8 mouse cellular contexts compared by ENCODE assay signal in the genomic region with DNA sequence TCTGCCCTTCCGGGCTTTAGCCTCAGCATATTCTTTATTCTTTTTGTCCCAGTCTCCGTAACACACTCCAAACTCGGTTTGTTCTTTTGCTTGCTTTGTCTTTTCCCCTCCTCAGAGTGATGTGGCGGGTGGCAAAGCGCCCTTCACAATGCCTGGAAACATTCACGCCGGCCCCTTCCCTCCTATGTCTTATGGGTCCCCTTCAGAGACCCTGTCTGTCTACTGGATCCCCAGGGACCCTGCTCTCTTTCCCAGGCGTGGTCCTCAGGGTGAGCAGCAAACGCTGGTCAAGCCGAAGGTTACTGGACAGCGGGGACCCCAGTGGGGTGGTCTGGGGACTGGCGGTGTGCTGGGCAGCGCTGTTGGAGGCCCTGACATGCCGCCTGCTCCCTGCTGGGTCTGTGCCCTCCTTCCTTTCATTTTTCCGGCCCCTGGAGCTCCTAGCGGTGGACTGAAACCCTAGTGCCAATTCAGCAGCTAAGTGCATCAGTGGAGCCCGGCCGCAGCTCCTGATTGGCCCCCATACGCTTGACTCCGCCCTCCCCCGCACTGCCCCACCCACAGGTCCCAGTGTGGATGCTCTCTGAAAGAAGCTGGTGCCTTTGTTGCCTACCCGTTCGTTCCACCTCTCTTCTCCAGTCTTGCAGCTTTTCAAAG. TPM values are rescaled to one million over a fixed set of nuclear protein-coding genes. Genes with fewer than 3 reads are reported as not detected.
DNase-seq lines count a peak whose midpoint lies in the region; ATAC-seq and TF ChIP-seq lines count a peak whose summit lies in the region.

No protein-coding gene starts in this region.

- peak overlapping the region; percentile 33 for H3K4me3 ChIP-seq in embryonic facial prominence, embryonic 12.5 days
- H3K4me3 ChIP-seq in heart, embryonic 12.5 days, result peak overlapping the region; percentile 39
- peak overlapping the region; percentile 38 for H3K4me3 ChIP-seq in kidney, embryonic 15.5 days (replicated peaks)
- H3K4me3 ChIP-seq in limb, embryonic 12.5 days (replicated peaks), result peak overlapping the region; percentile 38
- H3K4me3 ChIP-seq in midbrain, postnatal 0 days (ENCODE audit: low read depth, low read length), result peak overlapping the region; percentile 39
- H3K4me3 ChIP-seq in testis, adult 2 months (ENCODE audit: control insufficient read depth, low read depth, low read length), result peak overlapping the region; percentile 25; the same call in 1 of the 2 replicates

- peak; percentile 59 for ATAC-seq in embryonic facial prominence, embryonic 12.5 days (ENCODE audit: insufficient number of reproducible peaks, insufficient read depth, low FRiP score, low TSS enrichment)
- peak; percentile 63; the same call in 1 of the 2 replicates for ATAC-seq in heart, embryonic 12.5 days (ENCODE audit: insufficient number of reproducible peaks, low FRiP score)
- ATAC-seq in kidney, embryonic 15.5 days (replicated peaks; ENCODE audit: low FRiP score), result peak; percentile 82
- peak; percentile 78; the same call in 1 of the 2 replicates for ATAC-seq in limb, embryonic 12.5 days (ENCODE audit: insufficient number of reproducible peaks, insufficient read depth, low FRiP score, low TSS enrichment, low read depth)
- ATAC-seq in midbrain, postnatal 0 days (ENCODE audit: low FRiP score), result peak; percentile 93

- H3K9ac ChIP-seq in embryonic facial prominence, embryonic 12.5 days, result peak overlapping the region; percentile 29
- H3K9ac ChIP-seq in heart, embryonic 12.5 days, result no peak overlapping the region
- H3K9ac ChIP-seq in kidney, embryonic 15.5 days, result no peak overlapping the region
- H3K9ac ChIP-seq in limb, embryonic 12.5 days (replicated peaks), result peak overlapping the region; percentile 28; the same call in 1 of the 2 replicates
- peak overlapping the region; percentile 67 for H3K9ac ChIP-seq in midbrain, postnatal 0 days (replicated peaks; ENCODE audit: low read length, poor library complexity, severe bottlenecking)

- no peaks in the 10 kb centered on the region for H3K9me3 ChIP-seq in embryonic facial prominence, embryonic 12.5 days
- no peaks in the 10 kb centered on the region for H3K9me3 ChIP-seq in heart, embryonic 12.5 days (replicated peaks)
- no peaks in the 10 kb centered on the region for H3K9me3 ChIP-seq in kidney, embryonic 15.5 days (replicated peaks)
- no peaks in the 10 kb centered on the region for H3K9me3 ChIP-seq in limb, embryonic 12.5 days
- no peaks in the 10 kb centered on the region for H3K9me3 ChIP-seq in midbrain, postnatal 0 days (ENCODE audit: low read length)

- DNase-seq in B cell, adult 2 months, result peak; percentile 17 to 45
- peak; percentile 72 to 81 for DNase-seq in adrenal gland, postnatal 36 days
- DNase-seq in midbrain, postnatal 0 days (ENCODE audit: low spot score), result peak; percentile 91

- H3K36me3 ChIP-seq in embryonic facial prominence, embryonic 12.5 days, result no peaks in the 10 kb centered on the region
- H3K36me3 ChIP-seq in heart, embryonic 12.5 days, result no peaks in the 10 kb centered on the region
- no peaks in the 10 kb centered on the region for H3K36me3 ChIP-seq in kidney, embryonic 15.5 days
- H3K36me3 ChIP-seq in limb, embryonic 12.5 days, result no peaks in the 10 kb centered on the region
- H3K36me3 ChIP-seq in midbrain, postnatal 0 days (ENCODE audit: insufficient read depth, low read length), result no peaks in the 10 kb centered on the region
- H3K36me3 ChIP-seq in testis, adult 2 months (ENCODE audit: control insufficient read depth, insufficient read depth, low read length), result no peaks in the 10 kb centered on the region

- peaks cover 17% of the 10 kb centered on the region; the same call in 1 of the 2 replicates for H3K27me3 ChIP-seq in embryonic facial prominence, embryonic 12.5 days
- peaks cover 59% of the 10 kb centered on the region for H3K27me3 ChIP-seq in heart, embryonic 12.5 days (replicated peaks)
- peaks cover 35% of the 10 kb centered on the region for H3K27me3 ChIP-seq in kidney, embryonic 15.5 days
- H3K27me3 ChIP-seq in limb, embryonic 12.5 days, result peaks cover 27% of the 10 kb centered on the region
- no peaks in the 10 kb centered on the region for H3K27me3 ChIP-seq in midbrain, postnatal 0 days (ENCODE audit: insufficient read depth, low read length)
- H3K27me3 ChIP-seq in testis, adult 2 months (ENCODE audit: control insufficient read depth, insufficient read depth, low read length), result no peaks in the 10 kb centered on the region

- peak; percentile 70 for TF ChIP-seq CTCF in midbrain, postnatal 0 days (IDR thresholded peaks at IDR 0.05)
- no peak for TF ChIP-seq CTCF in testis, adult 2 months (IDR thresholded peaks at IDR 0.05; ENCODE audit: control insufficient read depth, insufficient read depth, insufficient replicate concordance, low read depth, low read length)

- H3K4me1 ChIP-seq in embryonic facial prominence, embryonic 12.5 days, result peaks cover 9% of the 10 kb centered on the region
- peaks cover 8% of the 10 kb centered on the region for H3K4me1 ChIP-seq in heart, embryonic 12.5 days (replicated peaks)
- H3K4me1 ChIP-seq in kidney, embryonic 15.5 days, result peaks cover 23% of the 10 kb centered on the region
- H3K4me1 ChIP-seq in limb, embryonic 12.5 days (replicated peaks), result peaks cover 12% of the 10 kb centered on the region
- no peaks in the 10 kb centered on the region; the same call in 1 of the 2 replicates for H3K4me1 ChIP-seq in midbrain, postnatal 0 days (ENCODE audit: insufficient read depth, low read length)
- H3K4me1 ChIP-seq in testis, adult 2 months (ENCODE audit: control insufficient read depth, insufficient read depth, low read length), result no peaks in the 10 kb centered on the region; the same call in 1 of the 2 replicates

- no peak for TF ChIP-seq POLR2A in testis, adult 2 months (IDR thresholded peaks at IDR 0.05; ENCODE audit: control insufficient read depth, low read depth, low read length)

- H3K4me2 ChIP-seq in embryonic facial prominence, embryonic 12.5 days (replicated peaks), result peak overlapping the region; percentile 68
- peak overlapping the region; percentile 69 for H3K4me2 ChIP-seq in heart, embryonic 12.5 days
- H3K4me2 ChIP-seq in kidney, embryonic 15.5 days, result peak overlapping the region; percentile 63
- peak overlapping the region; percentile 72 for H3K4me2 ChIP-seq in limb, embryonic 12.5 days
- H3K4me2 ChIP-seq in midbrain, postnatal 0 days (ENCODE audit: low read depth, low read length, poor library complexity, severe bottlenecking), result peak overlapping the region; percentile 85

- no peak overlapping the region for H3K27ac ChIP-seq in embryonic facial prominence, embryonic 12.5 days
- H3K27ac ChIP-seq in heart, embryonic 12.5 days (ENCODE audit: poor library complexity, severe bottlenecking), result no peak overlapping the region
- no peak overlapping the region for H3K27ac ChIP-seq in kidney, embryonic 15.5 days
- no peak overlapping the region for H3K27ac ChIP-seq in limb, embryonic 12.5 days
- H3K27ac ChIP-seq in midbrain, postnatal 0 days (ENCODE audit: low read depth, low read length), result peak overlapping the region; percentile 92
- H3K27ac ChIP-seq in testis, adult 2 months (ENCODE audit: control insufficient read depth, insufficient read depth, low read depth, low read length), result no peak overlapping the region

- WGBS in embryonic facial prominence, embryonic 12.5 days, result 5% methylated on average over 23 of the region's 23 CpGs
- 6% methylated on average over 23 of the region's 23 CpGs for WGBS in heart, embryonic 12.5 days
- 8% methylated on average over 23 of the region's 23 CpGs for WGBS in kidney, embryonic 15.5 days
- WGBS in limb, embryonic 12.5 days, result 8% methylated on average over 23 of the region's 23 CpGs
- WGBS in midbrain, postnatal 0 days, result 1% methylated on average over 23 of the region's 23 CpGs

RNA-seq across cellular contexts. Expression of gene Crhr1, which starts 25.1 kb away (rescaled TPM):
- under 1 TPM in 1 of 2 experiments, not detected in 1; 0.10 TPM for total RNA-seq in adrenal gland, postnatal 36 days (2021)
- polyA plus RNA-seq in embryonic facial prominence, embryonic 12.5 days (2016; fragmentation: Nextera tagmentation; extraction: Ambion mirVana), result 0.36 and 0.47 TPM in 2 replicates
- not detected in 2 replicates for polyA plus RNA-seq in heart, embryonic 12.5 days (2016; fragmentation: Nextera tagmentation; extraction: Ambion mirVana)
- polyA plus RNA-seq in kidney, embryonic 15.5 days (2015; fragmentation: Nextera tagmentation; extraction: Ambion mirVana), result 0.06 and 0.13 TPM in 2 replicates
- polyA plus RNA-seq in limb, embryonic 12.5 days (2016; fragmentation: Nextera tagmentation; extraction: Ambion mirVana), result 0.31 and 0.38 TPM in 2 replicates
- 26.5 and 28.0 TPM in 2 replicates for total RNA-seq in midbrain, postnatal 0 days (2014; rRNA removed)
- polyA plus RNA-seq in midbrain, postnatal 0 days (2015; fragmentation: Nextera tagmentation; extraction: Ambion mirVana), result 7.2 and 9.4 TPM in 2 replicates
- polyA plus RNA-seq in testis, adult 2 months (2012; rRNA removed), result 0.42 and 0.59 TPM in 2 replicates

RNA-seq across cellular contexts. Expression of gene Sppl2c, which starts 28.4 kb away (rescaled TPM):
- total RNA-seq in adrenal gland, postnatal 36 days (2021), result not detected
- not detected in 2 replicates for polyA plus RNA-seq in embryonic facial prominence, embryonic 12.5 days (2016; fragmentation: Nextera tagmentation; extraction: Ambion mirVana)
- not detected in 2 replicates for polyA plus RNA-seq in heart, embryonic 12.5 days (2016; fragmentation: Nextera tagmentation; extraction: Ambion mirVana)
- polyA plus RNA-seq in kidney, embryonic 15.5 days (2015; fragmentation: Nextera tagmentation; extraction: Ambion mirVana), result not detected in 2 replicates
- not detected in 2 replicates for polyA plus RNA-seq in limb, embryonic 12.5 days (2016; fragmentation: Nextera tagmentation; extraction: Ambion mirVana)
- not detected in 2 replicates for total RNA-seq in midbrain, postnatal 0 days (2014; rRNA removed)
- not detected in 2 replicates for polyA plus RNA-seq in midbrain, postnatal 0 days (2015; fragmentation: Nextera tagmentation; extraction: Ambion mirVana)
- 747 and 763 TPM in 2 replicates for polyA plus RNA-seq in testis, adult 2 months (2012; rRNA removed)

Comparison
In these comparisons a context has a peak if more than half of its experiments do, and no peak if none do; other contexts are left out.
1. DNase-seq: peak in every context shown above with its lines; median percentile 91 in midbrain, postnatal 0 days; 76 in adrenal gland, postnatal 36 days; 31 in B cell, adult 2 months.
2. H3K9ac ChIP-seq: peak in embryonic facial prominence, embryonic 12.5 days (single experiment), limb, embryonic 12.5 days (single experiment) and midbrain, postnatal 0 days (single experiment); none in heart, embryonic 12.5 days (single experiment) and kidney, embryonic 15.5 days (single experiment).
3. RNA of gene Sppl2c, which starts 28.4 kb away (polyA plus RNA-seq): 747 to 763 TPM in testis, adult 2 months; not detected in embryonic facial prominence, embryonic 12.5 days, not detected in heart, embryonic 12.5 days, not detected in kidney, embryonic 15.5 days, not detected in limb, embryonic 12.5 days and not detected in midbrain, postnatal 0 days; every median in the first group is over 100 times any median in the second.
4. Peak in every context shown above with its lines, with median percentiles within 50 percentile points of each other: ATAC-seq, H3K4me2 ChIP-seq and H3K4me3 ChIP-seq.